Mouse (Mus musculus) bone marrow macrophage, adult 2 months (primary cell): Measurements from ENCODE around the gene Wdr45b.

Experiments used
- CTCF ChIP-seq: IDR thresholded peaks from 2 replicates; pipeline ENCODE4 v1.5.1; 2012; ENCODE audit warnings: low read depth, mild to moderate bottlenecking, low read length, moderate library complexity
- POLR2A ChIP-seq: IDR thresholded peaks from 2 replicates; pipeline ENCODE4 v1.6.1; 2012; ENCODE audit warnings: mild to moderate bottlenecking, low read depth, low read length, borderline replicate concordance

DNA sequence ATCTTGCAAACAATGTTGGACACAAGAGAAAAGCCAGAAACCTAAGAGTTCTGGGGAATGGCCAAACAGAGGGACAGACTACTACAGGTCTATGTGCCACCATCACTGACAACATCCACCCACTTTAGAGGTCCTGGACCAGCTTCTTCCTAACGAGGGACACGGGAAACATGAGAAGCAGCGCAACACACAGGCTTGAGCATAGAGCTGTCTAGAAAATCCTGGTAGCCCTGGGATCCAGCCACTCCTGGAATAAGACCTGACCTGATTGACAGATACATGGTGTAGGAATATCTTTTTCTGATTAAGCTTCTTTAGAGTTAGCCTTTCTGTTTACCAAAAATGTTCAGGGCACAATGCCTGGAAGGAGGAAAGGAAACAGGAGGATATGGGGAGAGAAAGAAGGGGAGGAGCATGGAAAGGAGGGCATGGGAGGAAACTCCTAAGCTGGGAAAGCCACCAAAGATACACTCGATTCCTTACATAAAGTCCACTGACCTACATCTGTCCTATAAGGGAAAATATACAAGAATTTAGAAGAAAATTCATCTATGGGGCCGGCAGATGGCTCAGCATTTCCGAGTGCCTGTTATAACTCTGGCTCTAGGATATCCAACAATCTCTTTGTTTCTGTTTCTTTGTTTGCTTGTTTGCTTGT is 16.2 kb upstream of the Wdr45b start:
- TF ChIP-seq CTCF (no peak), POLR2A (no peak)
